Mouse (Mus musculus) thymus, adult 2 months (tissue): Measurements from ENCODE around the gene Dll1. TPM values are rescaled to one million over a fixed set of nuclear protein-coding genes. Genes with fewer than 3 reads are reported as not detected.

ENCODE experiments used
- DNase-seq: peaks from one replicate; pipeline ENCODE4 v3.0.0; 2021
- H3K27ac ChIP-seq: fragments of 200-500 bp; 2 replicates; pipeline ENCODE4 v1.5.1; 2012; ENCODE audit warnings: low read length, control low read depth; ENCODE audit not compliant: control insufficient read depth, insufficient read depth
- H3K27me3 ChIP-seq: fragments of 200-500 bp; 2 replicates; pipeline ENCODE4 v1.6.1; 2012; ENCODE audit warnings: mild to moderate bottlenecking, low read length, moderate library complexity, mixed read lengths; ENCODE audit not compliant: control insufficient read depth, insufficient read depth
- H3K36me3 ChIP-seq: fragments of 200-500 bp; 2 replicates; pipeline ENCODE4 v1.6.1; 2012; ENCODE audit warnings: mild to moderate bottlenecking, low read length, moderate library complexity; ENCODE audit not compliant: control insufficient read depth, insufficient read depth
- H3K4me1 ChIP-seq: fragments of 200-500 bp; replicated peaks from 2 replicates; pipeline ENCODE4 v1.6.1; 2012; ENCODE audit warnings: low read length; ENCODE audit not compliant: control insufficient read depth, insufficient read depth
- H3K4me3 ChIP-seq: fragments of 200-500 bp; 2 replicates; pipeline ENCODE4 v1.5.1; 2012; ENCODE audit warnings: mild to moderate bottlenecking, low read length, control low read depth, moderate library complexity; ENCODE audit not compliant: control insufficient read depth, insufficient read depth
- CTCF ChIP-seq: fragments of 200-500 bp; IDR thresholded peaks from 2 replicates; pipeline ENCODE4 v1.5.1; 2012; ENCODE audit warnings: mild to moderate bottlenecking, control low read depth, low read length, moderate library complexity, borderline replicate concordance; ENCODE audit not compliant: control insufficient read depth, poor library complexity, insufficient read depth; ENCODE audit errors: extremely low read depth
- POLR2A ChIP-seq: fragments of 200-500 bp; IDR thresholded peaks from 2 replicates; pipeline ENCODE4 v1.6.1; 2012; ENCODE audit warnings: mild to moderate bottlenecking, low read length, control low read depth, moderate library complexity; ENCODE audit not compliant: control insufficient read depth, poor library complexity, insufficient read depth; ENCODE audit errors: extremely low read depth
- WGBS: fragments of 180-500 bp; shearing (Covaris S2); methylation state at CpG from one replicate; pipeline ENCODE4 v1.1.7; 2018; 5-methylcytosine and 5-hydroxymethylcytosine counted together
- polyA plus RNA-seq: library from polyadenylated mRNA; depleted of rRNA; stranded (reverse); fragments of >200 nt; gene quantifications from 2 replicates; pipeline ENCODE4 v1.2.3, GENCODE M21; 2012; rRNA removed

The Dll1 gene
- polyA plus RNA-seq, 1 experiment, result 9.8 TPM

DNA sequence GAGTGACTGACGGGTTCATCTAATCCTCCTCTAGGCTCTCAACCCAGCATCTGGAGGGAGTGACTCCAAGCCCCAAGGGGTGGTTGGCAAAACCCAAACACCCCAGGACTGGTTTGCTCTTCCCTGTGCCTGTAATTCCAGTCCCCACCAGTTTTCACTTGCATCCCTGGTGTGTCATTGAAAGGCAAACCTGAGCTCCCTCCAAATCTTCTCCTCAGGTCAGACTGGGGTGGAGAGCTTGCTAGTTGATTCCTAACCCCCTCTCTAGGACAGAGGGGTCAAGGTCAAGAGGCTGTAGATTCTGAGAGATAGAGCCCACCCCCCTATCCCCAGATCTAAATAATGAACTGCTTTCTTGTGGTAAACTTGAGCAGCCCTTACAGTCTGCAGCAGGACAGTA, 38.8 kb downstream of the Dll1 start:
- no peak for DNase-seq
- Histone ChIP-seq H3K36me3 (no peaks in the 10 kb centered on the region), H3K27me3 (no peaks in the 10 kb centered on the region), H3K4me1 (no peaks in the 10 kb centered on the region), H3K4me3 (no peak overlapping the region), H3K27ac (no peak overlapping the region)
- WGBS, result 96% methylated on average over 1 of the region's 1 CpGs
- TF ChIP-seq CTCF (no peak), POLR2A (no peak)

DNA sequence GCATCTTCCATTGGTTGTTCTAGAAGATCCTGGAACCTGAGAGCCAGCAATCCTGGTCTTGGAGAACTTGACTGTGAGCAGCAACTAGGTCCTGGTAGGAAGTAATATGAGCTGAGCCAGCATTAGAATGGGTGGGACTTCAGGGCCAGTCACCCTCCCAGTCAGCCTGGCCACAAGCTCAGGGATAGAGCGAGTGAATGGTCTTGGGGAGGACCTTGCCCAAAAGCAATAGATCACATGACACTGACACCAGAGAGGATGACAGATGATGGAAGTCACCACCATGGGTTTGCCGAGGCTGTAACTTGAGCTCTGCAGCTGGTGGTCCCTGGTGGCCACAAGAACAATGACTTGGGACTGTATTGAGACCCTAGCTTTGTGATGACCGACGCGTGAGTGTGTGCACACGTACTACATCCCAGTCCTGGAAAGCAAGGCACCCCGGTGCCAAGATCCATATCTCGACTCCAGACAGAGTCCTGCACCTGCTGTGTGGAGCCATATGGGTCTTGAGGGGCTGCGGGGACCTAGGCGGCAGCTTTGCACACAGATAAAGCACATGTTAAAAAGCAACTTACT, 46.8 kb downstream of the Dll1 start:
- WGBS, result 96% methylated on average over 10 of the region's 10 CpGs
- Histone ChIP-seq H3K36me3 (no peaks in the 10 kb centered on the region), H3K4me3 (no peak overlapping the region), H3K27me3 (no peaks in the 10 kb centered on the region), H3K27ac (no peak overlapping the region), H3K4me1 (no peaks in the 10 kb centered on the region)
- TF ChIP-seq CTCF (no peak), POLR2A (no peak)
- no peak for DNase-seq

- WGBS, result 67% methylated on average over 5 of the region's 5 CpGs
- no peak for TF ChIP-seq POLR2A
- no peak for TF ChIP-seq CTCF
- no peak for DNase-seq
- no peaks in the 10 kb centered on the region for H3K36me3 ChIP-seq
- no peak overlapping the region for H3K4me3 ChIP-seq
- H3K4me1 ChIP-seq, result no peaks in the 10 kb centered on the region
- no peaks in the 10 kb centered on the region for H3K27me3 ChIP-seq
- H3K27ac ChIP-seq, result no peak overlapping the region
Observed at GRCm38 (mm10) chr17:15327106-15327505, 49.6 kb downstream of the Dll1 start.

DNA sequence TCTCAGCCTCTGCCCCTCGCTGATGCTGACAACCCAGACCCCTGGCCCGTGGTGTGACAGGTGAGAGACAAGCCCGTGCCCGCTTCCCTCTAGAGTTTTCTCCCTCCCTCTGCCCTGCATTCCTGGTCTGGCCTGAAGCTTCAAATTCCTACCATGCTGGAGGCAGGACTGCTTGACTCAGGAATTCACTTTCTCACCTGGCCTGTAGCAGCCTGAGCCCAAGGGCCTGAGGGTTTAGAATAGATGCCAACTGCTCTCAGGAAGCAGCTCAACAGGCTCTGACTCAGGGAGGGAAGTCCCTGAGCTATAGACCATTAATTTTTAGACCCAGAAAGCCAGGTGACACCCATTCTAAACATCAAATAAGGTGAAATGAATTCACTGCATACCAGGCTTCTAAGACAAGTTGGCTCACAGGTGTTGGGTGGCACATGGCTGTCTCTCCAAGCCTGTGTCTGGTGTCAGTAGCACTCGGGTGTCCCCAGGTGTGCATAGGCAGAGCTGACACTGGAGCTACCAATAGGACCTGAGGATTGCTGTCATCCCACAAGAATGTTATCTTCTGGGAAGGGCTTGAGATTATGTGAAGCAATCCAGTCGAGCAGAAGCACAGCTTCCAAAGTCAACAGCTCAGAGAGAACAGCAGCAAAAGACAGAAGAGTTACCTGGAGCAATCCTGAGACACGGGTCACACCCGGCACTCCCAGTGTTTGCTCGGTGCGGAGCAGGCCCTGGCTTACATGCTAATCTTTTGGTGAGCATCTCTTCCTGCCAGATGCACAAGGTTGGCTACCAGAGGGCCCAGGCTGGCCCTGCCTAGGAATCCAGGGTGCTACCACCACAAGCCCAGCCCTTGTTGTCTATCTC, 50.5 kb downstream of the Dll1 start:
- 94% methylated on average over 10 of the region's 10 CpGs for WGBS

GRCm38 (mm10) chr17:15323191-15323834, 53.4 kb downstream of the Dll1 start:
- no peak for DNase-seq
- 87% methylated on average over 9 of the region's 9 CpGs for WGBS
- H3K36me3 ChIP-seq, result no peaks in the 10 kb centered on the region
- H3K4me1 ChIP-seq, result no peaks in the 10 kb centered on the region
- H3K27me3 ChIP-seq, result no peaks in the 10 kb centered on the region
- TF ChIP-seq POLR2A (no peak), CTCF (no peak)
- H3K4me3 ChIP-seq, result no peak overlapping the region
- H3K27ac ChIP-seq, result no peak overlapping the region

More for the DNA sequence above, 50.5 kb downstream of the Dll1 start:
- Histone ChIP-seq H3K4me3 (no peak overlapping the region), H3K4me1 (no peaks in the 10 kb centered on the region), H3K27me3 (no peaks in the 10 kb centered on the region), H3K27ac (no peak overlapping the region), H3K36me3 (no peaks in the 10 kb centered on the region)
- no peak for TF ChIP-seq CTCF
- TF ChIP-seq POLR2A, result no peak
- DNase-seq, result no peak

Other genes with a start within 250 kb of the Dll1 start
- gene Fam120b, start 19.3 kb upstream of the Dll1 start, polyA plus RNA-seq, result 13.0 and 13.2 TPM in 2 replicates
- gene Psmb1, start 122.9 kb upstream of the Dll1 start, polyA plus RNA-seq, result 139 and 164 TPM in 2 replicates
- gene Tbp, start 123.0 kb upstream of the Dll1 start, polyA plus RNA-seq, result 114 and 128 TPM in 2 replicates
- 57.8 and 75.1 TPM in 2 replicates for gene Pdcd2, start 150.4 kb upstream of the Dll1 start, polyA plus RNA-seq
- gene Prdm9, start 187.5 kb upstream of the Dll1 start, polyA plus RNA-seq, result 1.4 and 1.7 TPM in 2 replicates